Mouse (Mus musculus): ENCODE measurements around the gene Pccb.
A peak's percentile ranks its signal among the peaks of the same experiment; 100 is the strongest.

Pccb gene

DNA sequence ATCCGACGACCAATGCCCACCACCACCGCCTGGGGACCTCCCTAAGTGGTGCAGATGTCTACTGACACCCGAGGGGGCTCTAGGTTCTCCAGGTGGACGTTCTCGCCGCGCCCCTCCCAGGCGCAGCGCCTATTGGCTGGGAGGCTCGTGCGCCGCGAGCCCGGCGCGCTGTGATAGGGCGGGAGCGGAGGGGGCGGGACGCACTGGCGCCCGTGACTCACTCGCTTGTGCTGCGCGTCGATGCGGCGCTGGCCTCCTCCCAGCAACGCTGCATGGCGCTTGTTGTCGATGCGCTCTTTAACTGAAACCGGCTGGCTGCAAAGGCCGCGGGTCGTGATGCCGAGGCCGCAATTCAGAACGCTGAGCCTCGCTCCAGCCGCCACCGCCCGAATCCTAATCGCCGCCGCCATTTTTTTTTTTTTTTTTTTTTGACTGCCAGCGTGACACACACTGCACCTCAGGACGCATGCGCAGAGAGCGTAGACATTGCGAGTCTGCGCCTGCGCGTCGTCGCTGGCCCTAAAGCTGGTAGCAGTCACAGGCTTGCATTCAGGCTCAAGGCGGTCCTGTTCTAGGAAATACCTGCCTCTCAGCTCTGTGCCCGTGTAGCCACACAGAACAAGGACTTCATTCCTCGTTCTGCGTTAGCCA is at the start of gene Pccb:
TSS of gene Pccb (minus strand) at position 451 of the 651 bp plus-strand sequence.
- peak; percentile 95 to 97 for DNase-seq (ENCODE audit: low spot score in 2 of 2)

DNA sequence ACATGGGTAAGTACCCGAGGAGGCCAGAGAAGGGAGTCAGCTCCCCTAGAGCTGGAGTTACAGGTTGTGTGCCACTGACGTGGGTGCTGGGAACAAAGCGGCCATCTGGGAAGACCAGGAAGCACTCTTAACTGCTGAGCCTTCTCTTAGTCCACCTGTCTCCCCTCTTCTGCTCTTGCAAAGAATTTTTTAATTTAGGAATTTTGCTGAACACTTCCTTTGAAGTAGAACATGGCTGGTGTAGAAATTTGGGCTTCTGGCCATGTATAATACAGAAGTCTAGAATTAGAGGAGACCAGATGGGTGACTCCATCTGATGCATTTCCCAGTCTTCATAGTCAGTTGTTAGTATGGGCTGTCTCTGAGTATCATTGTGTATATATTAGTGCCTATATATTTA is 49.0 kb upstream of the Pccb start:
- no peak for DNase-seq (ENCODE audit: low spot score in 2 of 2)

DNA sequence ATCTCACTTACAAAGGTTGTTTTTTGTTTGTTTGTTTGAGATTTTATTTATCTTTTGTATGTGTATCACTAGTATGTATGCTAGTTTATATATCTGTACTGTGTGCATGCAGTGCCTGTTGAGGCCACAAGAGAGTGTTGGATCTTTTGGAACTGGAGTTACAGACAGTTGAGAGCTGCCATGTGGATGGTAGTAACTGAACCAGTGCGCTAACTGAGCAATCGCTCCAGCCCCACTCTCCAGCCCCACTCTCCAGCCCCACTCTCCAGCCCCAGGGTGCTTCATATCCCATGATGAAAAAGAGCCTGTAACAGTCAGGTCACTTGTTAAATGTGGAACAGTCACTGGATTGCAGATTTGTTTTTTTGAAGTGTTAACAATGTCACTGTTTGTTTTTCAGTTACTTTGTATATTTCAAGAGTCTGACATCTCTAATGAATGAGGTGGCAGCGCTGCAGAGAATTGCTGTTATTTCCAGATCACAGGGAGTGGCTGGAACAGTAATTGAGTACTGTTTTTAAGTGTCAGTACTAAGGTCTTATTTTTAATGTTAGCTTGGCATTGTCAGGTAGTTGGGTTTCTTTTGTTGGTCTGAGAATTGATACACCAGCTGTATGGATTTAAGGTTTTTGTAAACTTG is 45.5 kb upstream of the Pccb start:
- no peak for DNase-seq (ENCODE audit: low spot score in 2 of 2)

DNA sequence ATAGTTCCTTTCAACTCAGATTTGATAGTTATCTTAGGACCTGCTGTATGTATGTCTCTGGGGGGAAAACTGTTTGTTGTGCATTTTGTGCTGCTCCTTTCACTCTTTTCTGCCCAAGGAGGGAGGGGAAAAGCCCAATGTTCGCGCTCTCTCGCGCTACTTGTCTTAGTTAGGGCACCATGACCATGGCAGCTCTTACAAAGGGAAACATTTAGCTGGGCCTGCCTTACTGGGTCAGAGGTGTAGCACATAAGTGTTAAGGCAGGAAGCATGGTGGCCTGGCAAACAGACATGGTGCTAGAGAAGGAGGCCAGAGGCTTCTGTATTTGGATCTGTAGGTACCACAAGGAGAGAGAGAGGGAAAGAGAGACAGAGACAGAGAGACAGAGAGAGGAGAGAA is 43.9 kb upstream of the Pccb start:
- DNase-seq (ENCODE audit: low spot score in 2 of 2), result peak in 1 of 2 experiments; percentile 11

DNA sequence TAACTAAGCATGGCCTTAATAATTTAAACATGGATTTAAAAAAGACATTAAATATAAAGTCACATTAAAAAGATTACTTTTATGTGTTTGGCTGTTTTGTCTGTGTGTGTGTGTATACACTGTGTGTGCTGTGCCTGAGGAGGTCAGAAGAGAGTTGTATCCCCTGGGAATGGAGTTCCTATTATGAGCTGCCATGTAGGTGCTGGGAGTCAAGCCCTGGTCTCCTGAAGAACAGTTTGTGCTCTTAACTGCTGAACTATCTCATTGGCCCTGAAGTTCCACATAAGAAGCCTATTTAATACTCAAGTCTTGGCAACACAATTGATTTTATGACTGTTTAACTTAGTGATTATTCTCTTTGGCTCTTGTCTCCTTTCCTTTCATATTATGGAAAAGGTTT is 42.8 kb upstream of the Pccb start:
- no peak for DNase-seq (ENCODE audit: low spot score in 2 of 2)

DNA sequence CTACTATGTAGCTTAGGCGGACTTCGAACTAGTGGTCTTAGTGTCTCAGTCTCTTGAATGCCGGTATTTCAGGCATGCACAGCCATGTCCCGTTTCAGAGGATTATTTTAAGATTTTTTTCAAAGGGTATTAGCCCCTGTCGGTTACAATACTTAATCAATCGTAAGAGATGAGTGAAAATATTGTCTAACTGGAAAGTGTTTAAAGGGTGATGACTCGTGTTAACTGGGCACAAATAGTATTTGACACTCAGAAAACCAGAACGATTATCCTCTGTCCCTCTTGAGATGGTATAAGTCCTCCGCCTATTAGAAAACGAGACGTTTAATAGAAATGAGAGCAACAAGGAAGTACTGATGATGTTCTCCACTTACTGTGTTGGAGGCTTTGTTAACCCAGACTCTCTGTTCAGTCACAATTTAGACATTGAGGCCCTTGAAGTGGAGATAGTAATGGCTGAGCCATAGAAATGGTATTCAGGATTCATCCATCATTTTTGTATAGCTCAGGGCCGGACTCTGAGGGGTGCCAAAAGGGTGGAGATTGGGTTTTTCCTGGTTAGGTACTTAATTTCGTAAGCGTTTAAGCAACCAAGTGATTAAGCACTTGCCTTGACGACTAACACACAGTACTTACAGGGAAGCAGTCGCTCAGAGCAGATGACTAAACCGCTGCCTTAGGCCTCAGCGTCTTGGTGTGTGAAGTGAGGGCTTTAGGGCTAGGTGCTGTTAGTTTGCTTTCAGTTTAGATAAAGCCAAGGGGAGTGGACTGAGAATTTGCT is 41.6 kb upstream of the Pccb start:
- peak; percentile 18 to 25 for DNase-seq (ENCODE audit: low spot score in 2 of 2)

DNA sequence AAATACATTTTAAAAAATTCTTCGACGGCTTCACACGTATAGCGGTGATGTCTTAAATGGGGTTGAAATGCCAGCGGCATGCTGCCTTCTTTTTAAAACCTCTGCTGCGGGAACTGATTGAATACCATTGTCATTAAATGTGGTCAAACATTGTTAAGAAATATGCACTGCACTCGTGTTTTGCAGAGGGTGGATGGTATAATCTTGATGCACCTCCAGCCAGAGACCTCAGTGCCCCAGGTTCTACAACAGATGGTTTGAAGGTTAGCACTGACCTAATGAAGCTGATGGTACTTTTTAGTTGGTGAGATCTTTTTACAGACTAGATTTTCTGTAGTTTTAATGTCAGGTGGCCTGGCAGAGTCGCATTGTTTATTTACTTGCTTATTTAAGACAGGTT is 41.0 kb upstream of the Pccb start:
- DNase-seq (ENCODE audit: low spot score in 2 of 2), result no peak

DNA sequence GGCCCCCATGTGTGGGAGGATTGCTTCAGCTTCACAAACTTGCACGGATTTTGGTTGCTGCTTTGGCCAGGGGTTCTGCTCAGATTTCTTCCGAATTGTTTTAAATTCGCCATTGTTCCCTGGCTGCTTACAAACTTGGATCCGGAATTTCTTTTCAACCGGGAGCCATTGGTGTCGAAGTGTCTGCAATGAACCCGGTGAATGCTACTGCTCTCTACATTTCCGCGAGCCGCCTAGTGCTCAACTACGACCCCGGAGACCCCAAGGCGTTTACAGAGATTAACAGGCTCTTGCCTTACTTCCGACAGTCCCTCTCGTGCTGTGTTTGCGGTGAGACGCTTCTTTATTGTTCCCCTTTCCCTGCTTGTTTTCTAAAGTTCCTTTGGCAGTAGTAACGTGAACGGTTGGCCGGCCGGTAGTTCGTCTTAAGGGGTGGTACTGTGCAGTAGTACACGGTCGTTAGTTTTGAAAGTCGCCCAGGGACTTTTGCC is 40.4 kb upstream of the Pccb start:
- DNase-seq (ENCODE audit: low spot score in 2 of 2), result peak; percentile 30 to 48

DNA sequence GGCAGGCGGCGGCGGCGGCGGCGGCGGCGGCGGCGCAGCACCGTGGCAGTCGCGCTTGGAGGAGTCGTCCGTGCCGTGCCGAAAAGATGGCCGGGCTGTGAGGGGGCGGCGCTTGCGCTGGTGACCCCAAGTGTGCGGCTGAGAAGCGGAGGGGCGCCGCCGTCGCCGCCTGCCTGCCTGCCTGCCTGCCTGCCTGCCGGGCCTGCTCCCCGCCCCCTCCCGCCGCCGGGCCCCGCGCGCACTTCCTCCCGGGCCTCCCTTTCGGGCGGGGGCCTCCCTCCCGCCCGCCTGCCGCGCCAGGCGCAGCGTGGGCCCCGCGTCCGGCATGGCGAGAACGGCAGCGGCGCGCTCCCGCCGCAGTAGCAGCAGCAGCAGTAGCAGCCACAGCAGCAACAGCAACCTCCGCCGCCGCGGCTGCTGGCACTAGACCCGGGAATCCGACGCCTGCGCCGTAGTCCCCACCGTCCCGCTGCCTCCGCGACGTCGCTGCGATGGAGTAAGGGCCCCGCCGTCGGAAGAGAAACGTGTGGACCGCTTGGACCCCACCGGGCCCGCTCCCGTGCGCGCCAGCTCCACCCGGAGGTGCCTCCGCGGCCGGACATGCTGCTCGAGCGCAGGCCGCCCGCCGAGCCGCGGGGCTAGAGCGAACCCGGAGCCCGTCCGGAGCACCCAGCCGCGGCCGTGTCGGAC is 39.8 kb upstream of the Pccb start:
- peak; percentile 89 to 93 for DNase-seq (ENCODE audit: low spot score in 2 of 2)

DNA sequence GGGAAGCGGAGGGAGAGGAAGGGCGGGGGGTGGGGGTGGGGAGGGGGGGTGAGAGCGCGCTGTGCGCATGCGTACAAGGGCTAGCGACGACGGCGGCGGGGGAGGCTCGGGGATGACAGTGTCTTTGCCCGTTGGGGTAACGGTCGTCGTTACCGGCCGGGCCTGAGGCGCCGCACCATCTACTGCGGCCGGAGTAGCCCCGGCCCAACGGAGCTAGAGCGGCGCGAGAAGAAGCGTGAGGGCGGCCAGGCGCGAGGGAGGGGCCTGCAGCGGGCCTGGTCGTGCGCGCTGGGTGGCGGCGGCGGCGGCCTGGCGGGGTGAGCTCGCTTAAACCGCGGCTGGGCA is 39.3 kb upstream of the Pccb start, which contains the start of gene Msl2:
TSS of gene Msl2 (plus strand) at position 115 of the 345 bp plus-strand sequence.
- DNase-seq (ENCODE audit: low spot score in 2 of 2), result no peak

DNA sequence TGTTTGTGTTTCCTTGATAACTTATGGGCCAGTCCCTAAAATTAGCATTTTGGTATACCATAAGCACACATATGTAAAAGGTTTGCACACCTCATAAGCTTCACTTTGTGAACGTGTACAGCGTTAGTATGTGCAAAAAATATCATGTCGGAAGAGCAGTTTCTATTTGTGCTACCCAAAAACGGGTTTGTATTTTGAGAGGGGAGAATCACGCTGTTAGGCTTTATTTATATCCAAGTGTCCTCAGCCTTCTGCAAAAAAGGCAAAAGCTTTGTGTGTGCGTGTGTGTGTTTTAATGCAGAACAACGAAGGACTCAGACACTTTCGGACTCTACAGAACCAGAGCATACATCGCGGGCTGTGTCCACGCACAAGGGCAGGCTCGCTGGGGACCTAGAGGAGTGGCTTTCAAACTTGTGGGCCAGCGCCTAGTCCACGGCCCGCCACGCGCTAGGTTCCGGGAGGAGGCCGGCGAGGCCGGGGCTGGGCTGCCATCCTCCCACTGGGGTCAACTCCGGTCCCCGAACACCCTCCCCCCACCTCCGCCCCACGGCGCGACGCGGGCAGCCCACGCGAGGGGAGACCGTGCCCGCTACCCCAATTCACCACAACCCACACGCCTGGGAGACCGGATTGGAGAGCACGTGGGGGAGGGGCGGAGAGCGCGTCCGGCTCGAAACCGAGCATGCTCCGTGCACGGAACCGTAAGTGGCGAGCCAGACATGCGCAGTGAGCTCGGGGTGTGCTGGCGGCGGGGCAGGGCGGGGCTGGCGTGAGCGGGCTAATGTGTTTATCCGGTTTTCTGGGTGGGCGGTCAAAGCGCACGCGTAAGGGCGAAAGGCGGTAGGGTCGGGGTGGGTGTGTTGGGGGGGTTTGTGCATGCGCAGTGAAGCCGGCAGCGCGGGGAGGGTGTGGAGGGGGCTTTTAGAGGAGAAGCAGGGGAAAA is 38.6 kb upstream of the Pccb start:
- peak; percentile 99 for DNase-seq (ENCODE audit: low spot score in 2 of 2)

DNA sequence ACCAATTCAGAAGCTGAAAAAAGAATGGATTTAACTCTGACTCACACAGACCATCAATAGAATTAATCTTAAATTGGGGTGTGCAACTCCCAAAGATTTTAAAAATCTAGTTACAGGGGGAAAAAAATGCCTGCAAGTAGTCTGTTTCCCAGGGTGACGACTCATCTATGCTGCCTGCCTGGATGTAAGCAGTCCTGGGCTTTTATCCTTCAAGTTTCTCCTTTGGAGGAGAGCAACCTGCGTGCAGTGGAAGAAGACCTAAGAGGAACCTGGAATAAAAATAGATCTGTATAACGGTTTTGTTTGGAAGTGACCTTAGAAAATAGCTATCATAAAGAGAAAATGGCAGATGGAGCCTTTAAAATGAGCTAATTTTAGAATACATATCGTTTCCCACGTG is 37.8 kb upstream of the Pccb start:
- DNase-seq (ENCODE audit: low spot score in 2 of 2), result no peak

DNA sequence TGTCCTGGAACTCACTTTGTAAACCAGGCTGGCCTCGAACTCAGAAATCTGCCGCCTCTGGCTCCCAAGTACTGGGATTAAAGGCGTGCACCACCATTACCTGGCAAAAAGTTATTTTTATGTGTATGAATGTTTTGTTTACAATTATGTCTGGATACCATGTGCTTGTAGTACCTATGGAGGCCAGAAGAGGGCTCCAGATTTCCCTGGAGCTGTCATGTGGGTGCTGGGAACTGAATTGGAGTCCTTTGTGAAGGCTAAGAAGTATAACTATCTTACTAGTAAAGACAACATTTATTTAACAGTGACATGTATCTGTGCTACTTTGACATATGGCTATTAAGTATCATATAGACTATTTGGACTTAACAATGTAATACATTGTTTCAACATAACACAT is 35.1 kb upstream of the Pccb start:
- no peak for DNase-seq (ENCODE audit: low spot score in 2 of 2)

DNA sequence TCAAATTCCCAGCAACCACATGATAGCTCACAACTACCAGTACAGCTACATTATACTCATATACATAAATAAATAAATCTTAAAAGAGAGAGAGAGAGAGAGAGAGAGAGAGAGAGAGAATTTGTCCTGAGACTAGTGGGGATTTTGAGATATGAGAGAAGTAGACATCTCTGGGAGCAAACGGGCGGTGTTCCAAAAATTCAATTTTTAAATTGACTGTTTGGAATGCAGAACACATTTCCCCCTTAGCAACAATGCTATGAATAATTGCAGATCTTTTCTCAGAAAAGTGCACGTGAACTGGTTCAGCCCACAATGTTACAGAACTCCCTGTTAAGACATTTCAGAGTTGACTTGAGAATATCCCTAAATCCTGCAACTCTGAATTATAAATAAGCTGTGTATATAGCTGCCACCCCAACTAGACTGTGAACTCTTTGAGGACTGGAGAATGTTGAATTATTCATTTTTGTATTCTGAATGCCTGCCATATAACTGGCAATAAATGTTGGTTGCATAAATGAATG is 30.4 kb upstream of the Pccb start:
- no peak for DNase-seq (ENCODE audit: low spot score in 2 of 2)

DNA sequence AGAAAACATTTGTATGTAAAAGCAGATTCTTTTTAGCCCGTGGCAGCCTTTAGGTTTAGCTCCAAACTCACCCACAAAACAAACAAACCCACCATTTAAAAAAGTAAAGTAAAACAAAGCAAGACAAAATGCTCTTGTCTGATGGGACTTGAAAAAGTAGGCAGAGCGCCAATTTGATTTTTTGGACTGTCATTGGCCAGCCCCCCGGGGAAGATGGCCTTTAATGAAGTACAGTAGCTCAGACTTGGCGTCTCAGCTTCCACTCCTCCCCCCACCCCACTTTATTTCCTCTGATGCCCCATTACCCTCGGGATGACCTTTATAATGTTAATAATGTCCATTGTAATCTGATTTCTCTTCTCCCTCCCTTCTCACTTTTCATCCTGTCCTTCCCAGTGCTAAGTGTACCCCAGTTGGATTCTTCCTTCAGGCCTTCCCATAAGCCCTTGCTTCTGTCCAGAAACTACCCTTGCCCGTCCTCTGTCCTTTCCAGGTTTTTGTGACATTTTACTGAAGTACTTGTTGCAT is 27.6 kb upstream of the Pccb start:
- DNase-seq (ENCODE audit: low spot score in 2 of 2), result no peak

DNA sequence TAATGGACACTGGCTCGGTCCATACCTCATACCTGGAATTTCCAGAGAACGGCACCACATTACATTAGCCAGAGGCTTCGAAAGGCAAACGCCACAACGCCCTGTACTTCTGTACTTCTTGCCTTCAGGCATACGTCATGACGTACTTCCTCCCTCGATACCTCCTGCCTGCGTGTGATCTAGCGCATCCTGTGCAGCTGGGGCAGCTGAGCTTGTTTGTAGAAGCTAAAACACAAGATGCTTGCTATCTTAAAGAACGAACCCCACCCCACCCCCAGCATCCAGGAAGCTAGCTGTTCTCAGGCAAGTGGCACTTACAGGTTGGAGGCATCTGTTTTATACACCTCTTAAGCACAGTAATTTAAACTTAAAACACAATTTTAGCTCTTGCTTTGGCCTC is 26.3 kb upstream of the Pccb start:
- peak; percentile 63 to 67 for DNase-seq (ENCODE audit: low spot score in 2 of 2)

DNA sequence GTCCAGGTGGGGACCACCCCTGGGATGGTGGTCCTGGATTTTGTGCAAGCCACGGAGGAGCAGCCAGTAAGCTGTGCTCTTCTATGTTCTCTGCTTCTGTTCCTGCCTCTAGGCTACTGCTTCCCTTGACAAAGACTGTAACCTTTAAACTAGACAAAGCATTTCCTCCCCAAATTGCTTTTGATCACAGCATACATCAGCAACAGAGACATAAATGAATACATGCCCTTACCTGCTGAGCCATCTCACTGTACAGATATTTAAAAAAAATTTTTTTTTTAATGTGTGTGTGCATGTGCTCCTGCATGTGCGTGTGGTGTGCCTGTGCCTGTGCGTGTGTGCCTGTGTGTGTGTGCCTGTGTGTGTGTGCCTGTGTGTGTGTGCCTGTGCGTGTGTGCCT is 22.5 kb upstream of the Pccb start:
- no peak for DNase-seq (ENCODE audit: low spot score in 2 of 2)

DNA sequence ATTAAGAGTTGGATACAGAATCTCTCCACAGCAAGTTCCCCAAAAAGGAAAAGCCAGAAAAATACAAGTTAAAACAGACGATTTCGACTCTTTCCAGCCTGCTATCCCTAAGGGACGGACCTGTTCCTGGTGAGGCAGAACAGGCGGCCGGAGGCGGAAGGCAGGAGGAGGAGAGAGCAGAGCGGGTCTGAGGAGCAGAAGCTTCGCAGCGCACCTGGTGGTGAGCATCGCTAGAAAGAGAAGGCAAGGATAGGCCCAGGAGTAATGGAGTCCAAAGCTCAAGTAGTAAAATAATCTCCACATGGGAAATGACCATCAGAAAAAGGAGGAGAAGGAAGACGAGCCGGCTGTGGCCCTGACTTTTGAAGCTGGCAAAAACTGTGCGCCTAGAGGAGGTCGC is 18.6 kb upstream of the Pccb start:
- no peak for DNase-seq (ENCODE audit: low spot score in 2 of 2)

DNA sequence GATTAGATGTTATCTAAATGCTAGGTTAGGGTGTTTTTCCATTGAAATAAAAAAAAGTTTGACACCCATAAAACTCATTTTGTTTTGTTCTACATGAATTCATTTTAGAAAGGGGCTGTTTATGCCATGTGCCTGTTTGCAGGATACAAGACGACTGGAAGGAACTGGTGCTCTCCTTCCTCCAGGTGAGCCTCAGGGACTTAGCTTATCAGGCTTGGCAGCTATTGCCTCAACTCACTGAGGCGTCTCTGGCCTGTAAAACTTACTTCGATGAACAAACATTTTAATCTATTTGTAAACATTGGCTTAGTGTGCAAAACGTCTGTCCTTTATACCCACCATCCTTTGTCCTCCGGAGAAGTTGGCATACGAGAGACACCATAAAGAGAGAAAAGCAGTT is 18.0 kb upstream of the Pccb start:
- no peak for DNase-seq (ENCODE audit: low spot score in 2 of 2)

DNA sequence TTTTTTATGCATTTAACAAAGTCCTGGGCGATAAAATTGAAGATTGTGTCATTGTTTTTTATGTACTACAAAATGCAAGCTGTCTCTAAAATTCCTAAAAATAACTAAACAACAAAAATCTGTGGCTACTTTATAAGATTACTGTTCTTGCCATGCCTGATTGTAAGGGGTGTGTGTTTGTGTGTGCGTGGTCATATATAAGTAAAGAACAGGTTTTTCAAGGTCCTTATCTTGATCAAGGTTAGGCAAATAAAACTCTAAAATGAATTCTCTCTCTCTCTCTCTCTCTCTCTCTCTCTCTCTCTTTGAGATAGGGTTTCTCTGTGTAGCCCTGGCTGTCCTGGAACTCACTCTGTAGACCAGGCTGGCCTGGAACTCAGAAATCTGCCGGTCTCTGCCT is 17.3 kb upstream of the Pccb start:
- DNase-seq (ENCODE audit: low spot score in 2 of 2), result no peak
